Mouse (Mus musculus) embryonic fibroblast, embryonic 13.5 days (primary cell): ENCODE data around the gene Tmtc2.

Experiments
- CTCF ChIP-seq: IDR thresholded peaks from 2 replicates; pipeline ENCODE4 v1.5.1; 2011; ENCODE audit warnings: mild to moderate bottlenecking, control low read depth, low read length, moderate library complexity, borderline replicate concordance; ENCODE audit not compliant: insufficient read depth
- POLR2A ChIP-seq: IDR thresholded peaks from 2 replicates; pipeline ENCODE4 v1.6.1; 2011; ENCODE audit warnings: low read depth, mild to moderate bottlenecking, control low read depth, low read length, moderate library complexity

DNA sequence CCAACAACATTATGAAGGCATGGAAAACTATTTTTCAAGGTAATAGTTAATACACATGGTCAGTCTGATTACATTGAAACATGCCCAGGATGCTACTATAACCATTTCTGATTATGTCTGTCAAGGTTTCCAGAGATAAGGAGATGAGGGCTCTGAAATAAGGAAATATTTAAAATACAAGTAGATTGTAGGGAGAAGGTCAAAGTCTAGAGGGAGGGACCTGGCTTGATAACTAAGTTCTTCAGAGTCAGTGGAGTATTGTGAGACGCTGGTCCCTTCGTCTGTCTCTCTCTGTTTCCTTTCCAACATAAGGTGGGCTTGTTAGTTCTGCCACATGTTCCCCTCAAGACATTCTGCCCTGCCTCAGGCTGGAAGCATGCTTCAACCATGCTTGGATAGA is 223.9 kb downstream of the Tmtc2 start:
- TF ChIP-seq POLR2A (no peak), CTCF (no peak)
